Mouse (Mus musculus): ENCODE measurements around the gene Dusp15. TPM values are rescaled to one million over a fixed set of nuclear protein-coding genes. Genes with fewer than 3 reads are reported as not detected.

Gene Dusp15
- total and polyA plus RNA-seq, 2 experiments from 2014 or later = 21.2 to 47.0 TPM

DNA sequence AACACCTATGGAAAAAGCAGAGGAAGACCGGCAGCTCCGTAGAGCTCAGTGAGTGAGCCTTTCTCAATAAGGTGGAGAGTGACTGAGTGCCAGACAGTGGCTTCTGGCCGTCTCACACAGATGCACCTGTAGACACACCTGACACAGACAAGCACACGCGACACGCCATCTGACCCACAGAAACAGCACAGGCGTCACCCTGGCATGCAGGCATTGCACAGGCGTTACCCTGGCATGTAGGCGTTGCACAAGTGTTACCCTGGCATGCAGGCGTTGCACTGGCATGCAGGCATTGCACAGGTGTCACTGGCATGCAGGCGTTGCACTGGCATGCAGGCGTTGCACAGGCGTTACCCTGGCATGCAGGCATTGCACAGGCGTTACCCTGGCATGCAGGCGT lies 50.2 kb downstream of the Dusp15 start:
- ATAC-seq (no peak), DNase-seq (ENCODE audit: low spot score) (no peak)
- no peak overlapping the region for H3K9ac ChIP-seq (replicated peaks; ENCODE audit: low read length)
- no peaks in the 10 kb centered on the region for H3K36me3 ChIP-seq (ENCODE audit: insufficient read depth, low read length)
- H3K4me3 ChIP-seq (ENCODE audit: low read length) = no peak overlapping the region
- no peak overlapping the region for H3K27ac ChIP-seq
- H3K9me3 ChIP-seq (ENCODE audit: low read length) = no peaks in the 10 kb centered on the region
- H3K4me1 ChIP-seq (ENCODE audit: insufficient read depth, low read length) = 0 out of 2 replicates have a peak, but pooled peaks cover under 1% of the 10 kb centered on the region
- no peaks in the 10 kb centered on the region for H3K27me3 ChIP-seq (ENCODE audit: insufficient read depth, low read length)
- no peak overlapping the region for H3K4me2 ChIP-seq (ENCODE audit: low read depth, low read length)
- 92% methylated on average over 15 of the region's 15 CpGs for WGBS
- TF ChIP-seq CTCF (IDR thresholded peaks at IDR 0.05; ENCODE audit: low read depth) = no peak

DNA sequence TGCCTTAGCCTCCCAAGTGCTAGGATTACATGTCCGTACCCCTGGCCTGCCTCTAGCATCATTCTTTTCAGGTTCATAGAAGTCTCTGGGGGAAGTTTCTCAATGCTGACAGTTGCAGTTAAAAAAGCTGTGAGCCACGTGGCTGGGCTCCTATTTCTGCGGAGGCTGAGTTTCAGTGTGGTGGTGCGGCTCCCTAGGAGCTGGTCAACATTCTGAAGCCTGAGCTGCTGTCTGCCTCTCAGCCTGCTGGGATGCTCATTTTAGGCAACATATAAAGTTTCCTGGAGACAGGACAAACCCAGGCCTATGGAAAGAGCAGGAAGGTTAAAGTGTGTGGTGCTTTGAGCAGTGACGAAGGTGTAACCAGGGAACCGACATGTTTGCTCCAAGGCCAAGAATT lies 52.5 kb downstream of the Dusp15 start:
- no peak overlapping the region for H3K27ac ChIP-seq
- H3K9ac ChIP-seq (replicated peaks; ENCODE audit: low read length) = no peak overlapping the region
- H3K27me3 ChIP-seq (ENCODE audit: insufficient read depth, low read length) = no peaks in the 10 kb centered on the region
- ATAC-seq = no peak
- no peak for TF ChIP-seq CTCF (IDR thresholded peaks at IDR 0.05; ENCODE audit: low read depth)
- no peak overlapping the region for H3K4me3 ChIP-seq (ENCODE audit: low read length)
- H3K4me1 ChIP-seq (ENCODE audit: insufficient read depth, low read length) = no peaks in the 10 kb centered on the region
- H3K36me3 ChIP-seq (ENCODE audit: insufficient read depth, low read length) = 0 out of 2 replicates have a peak, but pooled peaks cover 4% of the 10 kb centered on the region
- DNase-seq (ENCODE audit: low spot score) = no peak
- WGBS = 72% methylated on average over 6 of the region's 6 CpGs
- H3K4me2 ChIP-seq (ENCODE audit: low read depth, low read length) = no peak overlapping the region
- H3K9me3 ChIP-seq (ENCODE audit: low read length) = no peaks in the 10 kb centered on the region

GRCm38 (mm10) chr2:152896926-152897325 lies 54.6 kb downstream of the Dusp15 start:
- Histone ChIP-seq H3K9me3 (ENCODE audit: low read length) (no peaks in the 10 kb centered on the region), H3K27me3 (ENCODE audit: insufficient read depth, low read length) (no peaks in the 10 kb centered on the region), H3K9ac (replicated peaks; ENCODE audit: low read length) (no peak overlapping the region), H3K4me3 (ENCODE audit: low read length) (no peak overlapping the region), H3K36me3 (ENCODE audit: insufficient read depth, low read length) (peaks cover 14% of the 10 kb centered on the region; the same call in 1 of the 2 replicates), H3K4me2 (ENCODE audit: low read depth, low read length) (no peak overlapping the region), H3K4me1 (ENCODE audit: insufficient read depth, low read length) (no peaks in the 10 kb centered on the region), H3K27ac (no peak overlapping the region)
- WGBS = 82% methylated on average over 3 of the region's 3 CpGs
- ATAC-seq = no peak
- DNase-seq (ENCODE audit: low spot score) = no peak
- TF ChIP-seq CTCF (IDR thresholded peaks at IDR 0.05; ENCODE audit: low read depth) = no peak

- H3K9ac ChIP-seq (replicated peaks; ENCODE audit: low read length) = no peak overlapping the region
- no peak for TF ChIP-seq CTCF (IDR thresholded peaks at IDR 0.05; ENCODE audit: low read depth)
- no peak overlapping the region for H3K4me2 ChIP-seq (ENCODE audit: low read depth, low read length)
- DNase-seq (ENCODE audit: low spot score) = no peak
- H3K27ac ChIP-seq = no peak overlapping the region
- ATAC-seq = no peak
- H3K27me3 ChIP-seq (ENCODE audit: insufficient read depth, low read length) = no peaks in the 10 kb centered on the region
- no peaks in the 10 kb centered on the region for H3K4me1 ChIP-seq (ENCODE audit: insufficient read depth, low read length)
- no peak overlapping the region for H3K4me3 ChIP-seq (ENCODE audit: low read length)
- H3K9me3 ChIP-seq (ENCODE audit: low read length) = no peaks in the 10 kb centered on the region
- peaks cover 14% of the 10 kb centered on the region; the same call in 1 of the 2 replicates for H3K36me3 ChIP-seq (ENCODE audit: insufficient read depth, low read length)
- WGBS = 80% methylated on average over 9 of the region's 9 CpGs
Observed at GRCm38 (mm10) chr2:152895834-152896233, 55.7 kb downstream of the Dusp15 start.

Other genes starting within 250 kb of the Dusp15 start
- gene Id1, start 215.4 kb downstream of the Dusp15 start, total RNA-seq (2014; rRNA removed) = 142 and 198 TPM in 2 replicates
- gene Id1, start 215.4 kb downstream of the Dusp15 start, polyA plus RNA-seq (2015; fragmentation: Nextera tagmentation; extraction: Ambion mirVana) = 99.3 and 104 TPM in 2 replicates
- gene Cox4i2, start 197.5 kb downstream of the Dusp15 start, total RNA-seq (2014; rRNA removed) = 2.1 and 7.1 TPM in 2 replicates
- gene Cox4i2, start 197.5 kb downstream of the Dusp15 start, polyA plus RNA-seq (2015; fragmentation: Nextera tagmentation; extraction: Ambion mirVana) = 4.8 and 6.1 TPM in 2 replicates
- 130 and 135 TPM in 2 replicates for gene Bcl2l1, start 120.0 kb downstream of the Dusp15 start, total RNA-seq (2014; rRNA removed)
- gene Bcl2l1, start 120.0 kb downstream of the Dusp15 start, polyA plus RNA-seq (2015; fragmentation: Nextera tagmentation; extraction: Ambion mirVana) = 110 and 123 TPM in 2 replicates
- 8.1 and 15.6 TPM in 2 replicates for gene Tpx2, start 103.7 kb downstream of the Dusp15 start, total RNA-seq (2014; rRNA removed)
- 14.3 and 21.0 TPM in 2 replicates for gene Tpx2, start 103.7 kb downstream of the Dusp15 start, polyA plus RNA-seq (2015; fragmentation: Nextera tagmentation; extraction: Ambion mirVana)
- gene Mylk2, start 40.3 kb downstream of the Dusp15 start, total RNA-seq (2014; rRNA removed) = 0.14 and 0.58 TPM in 2 replicates
- 0.08 and 0.20 TPM in 2 replicates for gene Mylk2, start 40.3 kb downstream of the Dusp15 start, polyA plus RNA-seq (2015; fragmentation: Nextera tagmentation; extraction: Ambion mirVana)
- 2.5 and 5.0 TPM in 2 replicates for gene Foxs1, start 18.5 kb downstream of the Dusp15 start, total RNA-seq (2014; rRNA removed)
- gene Foxs1, start 18.5 kb downstream of the Dusp15 start, polyA plus RNA-seq (2015; fragmentation: Nextera tagmentation; extraction: Ambion mirVana) = 2.8 TPM in 2 replicates
- gene Ttll9, start 10.8 kb upstream of the Dusp15 start, total RNA-seq (2014; rRNA removed) = 5.2 and 7.3 TPM in 2 replicates
- gene Ttll9, start 10.8 kb upstream of the Dusp15 start, polyA plus RNA-seq (2015; fragmentation: Nextera tagmentation; extraction: Ambion mirVana) = 5.9 and 6.5 TPM in 2 replicates
- gene Pdrg1, start 63.7 kb upstream of the Dusp15 start, total RNA-seq (2014; rRNA removed) = 45.3 and 85.8 TPM in 2 replicates
- gene Pdrg1, start 63.7 kb upstream of the Dusp15 start, polyA plus RNA-seq (2015; fragmentation: Nextera tagmentation; extraction: Ambion mirVana) = 221 and 224 TPM in 2 replicates
- 65.0 and 74.1 TPM in 2 replicates for gene Xkr7, start 80.2 kb upstream of the Dusp15 start, total RNA-seq (2014; rRNA removed)
- gene Xkr7, start 80.2 kb upstream of the Dusp15 start, polyA plus RNA-seq (2015; fragmentation: Nextera tagmentation; extraction: Ambion mirVana) = 1.5 and 1.6 TPM in 2 replicates
- 3.9 and 4.7 TPM in 2 replicates for gene Ccm2l, start 114.3 kb upstream of the Dusp15 start, total RNA-seq (2014; rRNA removed)
- 1.3 TPM in 2 replicates for gene Ccm2l, start 114.3 kb upstream of the Dusp15 start, polyA plus RNA-seq (2015; fragmentation: Nextera tagmentation; extraction: Ambion mirVana)
- gene Hck, start 156.8 kb upstream of the Dusp15 start, total RNA-seq (2014; rRNA removed) = 12.2 and 17.0 TPM in 2 replicates
- gene Hck, start 156.8 kb upstream of the Dusp15 start, polyA plus RNA-seq (2015; fragmentation: Nextera tagmentation; extraction: Ambion mirVana) = 8.6 and 8.7 TPM in 2 replicates
- gene Tm9sf4, start 209.6 kb upstream of the Dusp15 start, total RNA-seq (2014; rRNA removed) = 61.4 and 70.4 TPM in 2 replicates
- gene Tm9sf4, start 209.6 kb upstream of the Dusp15 start, polyA plus RNA-seq (2015; fragmentation: Nextera tagmentation; extraction: Ambion mirVana) = 73.0 and 80.0 TPM in 2 replicates